Mouse (Mus musculus): ENCODE results near the gene Abtb1. TPM values are rescaled to one million over a fixed set of nuclear protein-coding genes. Genes with fewer than 3 reads are reported as not detected.

Gene Abtb1
- polyA plus RNA-seq, 1 experiment from 2014 or later, result 40.7 TPM

DNA sequence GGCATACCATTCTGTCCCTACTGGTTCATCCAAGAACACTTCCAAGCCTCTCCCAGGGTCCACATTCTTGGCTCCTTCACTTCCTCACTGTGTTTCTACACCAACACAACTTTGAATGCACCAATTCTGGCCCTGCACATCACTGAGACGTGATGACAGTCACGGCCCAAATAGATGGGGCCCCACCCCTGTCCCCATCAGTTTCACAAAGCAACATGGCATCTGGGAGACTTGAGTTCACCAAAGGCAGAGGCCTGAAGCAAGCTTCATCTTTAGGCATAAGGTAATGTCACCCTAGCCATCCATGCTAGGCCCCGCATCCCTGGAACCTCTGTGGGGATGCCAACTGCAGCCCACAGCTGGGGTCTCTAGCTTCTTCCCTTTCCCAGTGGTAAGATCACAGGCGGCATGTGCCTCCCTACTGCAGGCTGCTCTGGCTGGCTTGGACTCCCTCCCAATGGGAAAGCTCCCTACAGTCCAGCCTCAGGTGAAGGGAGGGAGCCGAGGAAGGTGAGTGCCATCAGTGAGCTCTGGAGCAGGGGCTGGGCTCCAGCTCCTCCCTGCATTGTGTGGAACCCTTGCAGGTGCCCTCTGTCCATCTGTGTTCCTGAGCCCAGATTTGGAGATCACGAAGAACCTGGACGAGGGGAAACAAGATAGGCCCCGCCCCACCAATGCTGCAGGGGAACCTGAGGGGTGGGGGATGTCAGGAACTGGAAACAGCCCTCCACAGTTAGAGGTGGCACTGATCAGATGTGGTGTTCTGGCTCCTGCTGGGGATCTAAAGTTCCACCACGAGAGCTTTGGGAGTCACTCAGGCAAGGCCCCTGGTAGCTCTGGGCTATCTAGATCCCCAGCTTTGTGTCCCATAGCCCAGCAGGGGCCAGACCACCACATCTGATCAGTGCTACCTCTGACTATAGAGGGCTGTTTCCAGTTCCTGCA is 2.3 kb upstream of the Abtb1 start:
- Histone ChIP-seq H3K27ac (ENCODE audit: low read depth, low read length) (0 out of 2 replicates have a peak overlapping the region, but pooled peaks have one; percentile 16), H3K4me1 (ENCODE audit: control insufficient read depth, insufficient read depth, low read length) (peaks cover 17% of the 10 kb centered on the region)

DNA sequence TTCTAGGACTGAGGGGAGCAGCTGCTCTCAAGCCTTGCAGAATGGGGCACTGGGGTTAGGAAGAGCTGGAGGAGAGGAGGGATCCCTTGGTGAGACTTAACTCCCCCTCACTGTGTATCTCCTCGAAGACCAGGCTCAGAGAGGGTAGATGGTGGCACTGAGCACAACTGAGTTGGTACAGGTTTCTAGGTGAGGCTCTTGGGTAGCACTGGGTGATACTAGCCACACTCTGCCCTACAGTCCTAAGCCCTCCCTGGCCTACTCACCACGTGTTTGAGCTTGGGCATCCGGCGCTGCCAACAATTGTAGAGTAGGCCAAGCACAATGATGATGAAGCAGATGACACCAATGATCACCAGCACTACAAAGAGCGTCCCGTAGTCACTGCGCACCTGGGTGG is 1.5 kb upstream of the Abtb1 start:
- Histone ChIP-seq H3K4me3 (ENCODE audit: low read depth, low read length) (no peak overlapping the region), H3K27ac (ENCODE audit: low read depth, low read length) (peak overlapping the region; percentile 83; the same call in 1 of the 2 replicates), H3K9ac (replicated peaks; ENCODE audit: low read depth, low read length) (peak overlapping the region; percentile 57), H3K4me2 (ENCODE audit: low read depth, low read length) (peak overlapping the region; percentile 80), H3K36me3 (ENCODE audit: control insufficient read depth, insufficient read depth, low read length) (peaks cover 25% of the 10 kb centered on the region), H3K27me3 (ENCODE audit: control insufficient read depth, insufficient read depth, low read length) (no peaks in the 10 kb centered on the region), H3K9me3 (ENCODE audit: control insufficient read depth, low read length) (no peaks in the 10 kb centered on the region), H3K4me1 (ENCODE audit: control insufficient read depth, insufficient read depth, low read length) (peaks cover 17% of the 10 kb centered on the region)
- no peak for ATAC-seq (ENCODE audit: low read depth)
- WGBS, result 74% methylated on average over 7 of the region's 7 CpGs

More for the DNA sequence above, 2.3 kb upstream of the Abtb1 start:
- H3K27me3 ChIP-seq (ENCODE audit: control insufficient read depth, insufficient read depth, low read length), result no peaks in the 10 kb centered on the region
- peaks cover 27% of the 10 kb centered on the region; the same call in 1 of the 2 replicates for H3K36me3 ChIP-seq (ENCODE audit: control insufficient read depth, insufficient read depth, low read length)
- WGBS, result 81% methylated on average over 9 of the region's 9 CpGs
- H3K9ac ChIP-seq (replicated peaks; ENCODE audit: low read depth, low read length), result no peak overlapping the region
- no peaks in the 10 kb centered on the region for H3K9me3 ChIP-seq (ENCODE audit: control insufficient read depth, low read length)
- ATAC-seq (ENCODE audit: low read depth), result no peak
- no peak overlapping the region for H3K4me3 ChIP-seq (ENCODE audit: low read depth, low read length)
- H3K4me2 ChIP-seq (ENCODE audit: low read depth, low read length), result no peak overlapping the region

DNA sequence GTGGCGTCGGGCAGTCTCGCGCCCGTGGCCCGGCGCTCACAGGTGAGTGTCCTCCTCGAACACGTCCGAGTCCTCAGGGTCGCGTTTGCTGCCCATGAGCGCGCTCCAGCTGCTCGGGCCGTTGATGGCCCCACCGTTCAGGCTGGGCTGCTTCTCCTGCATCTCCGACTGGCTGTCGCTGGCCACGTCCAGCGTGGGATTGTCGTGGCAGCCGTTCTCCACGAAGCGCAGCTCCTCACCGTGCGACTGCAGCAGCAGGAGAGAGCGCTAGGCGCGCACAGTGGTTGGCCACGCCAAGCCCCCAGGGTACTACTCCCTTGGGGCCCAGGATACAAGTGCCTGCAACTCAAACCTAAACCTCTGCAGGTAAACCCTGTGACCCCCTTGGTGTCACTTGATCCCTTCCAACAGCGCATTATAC is 957 bp upstream of the Abtb1 start:
- H3K9ac ChIP-seq (replicated peaks; ENCODE audit: low read depth, low read length), result peak overlapping the region; percentile 57
- peak overlapping the region; percentile 69 for H3K4me3 ChIP-seq (ENCODE audit: low read depth, low read length)
- ATAC-seq (ENCODE audit: low read depth), result peak; percentile 9
- H3K36me3 ChIP-seq (ENCODE audit: control insufficient read depth, insufficient read depth, low read length), result peaks cover 30% of the 10 kb centered on the region
- peak overlapping the region; percentile 83 for H3K27ac ChIP-seq (ENCODE audit: low read depth, low read length)
- peak overlapping the region; percentile 80 for H3K4me2 ChIP-seq (ENCODE audit: low read depth, low read length)
- peaks cover 17% of the 10 kb centered on the region for H3K4me1 ChIP-seq (ENCODE audit: control insufficient read depth, insufficient read depth, low read length)
- 1% methylated on average over 22 of the region's 32 CpGs for WGBS
- H3K9me3 ChIP-seq (ENCODE audit: control insufficient read depth, low read length), result no peaks in the 10 kb centered on the region
- no peaks in the 10 kb centered on the region for H3K27me3 ChIP-seq (ENCODE audit: control insufficient read depth, insufficient read depth, low read length)

DNA sequence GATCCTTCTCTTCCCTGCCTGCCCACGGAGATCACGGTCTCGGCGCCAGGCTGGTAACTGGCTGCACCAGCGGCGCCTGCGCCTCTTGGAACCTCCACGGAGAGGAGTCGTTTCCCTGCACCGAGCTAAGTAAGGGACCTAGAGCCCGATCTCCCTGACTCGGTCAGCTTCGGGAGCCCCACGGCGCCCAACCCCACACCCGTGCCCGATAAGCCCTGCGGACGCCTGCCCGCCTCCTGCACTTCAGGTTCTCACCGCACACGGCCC is 337 bp downstream of the Abtb1 start:
- Histone ChIP-seq H3K4me1 (ENCODE audit: control insufficient read depth, insufficient read depth, low read length) (peaks cover 17% of the 10 kb centered on the region), H3K4me2 (ENCODE audit: low read depth, low read length) (peak overlapping the region; percentile 80), H3K9me3 (ENCODE audit: control insufficient read depth, low read length) (no peaks in the 10 kb centered on the region), H3K4me3 (ENCODE audit: low read depth, low read length) (peak overlapping the region; percentile 69), H3K9ac (replicated peaks; ENCODE audit: low read depth, low read length) (peak overlapping the region; percentile 82), H3K27me3 (ENCODE audit: control insufficient read depth, insufficient read depth, low read length) (no peaks in the 10 kb centered on the region), H3K36me3 (ENCODE audit: control insufficient read depth, insufficient read depth, low read length) (peaks cover 33% of the 10 kb centered on the region), H3K27ac (ENCODE audit: low read depth, low read length) (peak overlapping the region; percentile 83)
- WGBS, result 2% methylated on average over 22 of the region's 22 CpGs
- peak; percentile 41; the same call in 1 of the 2 replicates for ATAC-seq (ENCODE audit: low read depth)

DNA sequence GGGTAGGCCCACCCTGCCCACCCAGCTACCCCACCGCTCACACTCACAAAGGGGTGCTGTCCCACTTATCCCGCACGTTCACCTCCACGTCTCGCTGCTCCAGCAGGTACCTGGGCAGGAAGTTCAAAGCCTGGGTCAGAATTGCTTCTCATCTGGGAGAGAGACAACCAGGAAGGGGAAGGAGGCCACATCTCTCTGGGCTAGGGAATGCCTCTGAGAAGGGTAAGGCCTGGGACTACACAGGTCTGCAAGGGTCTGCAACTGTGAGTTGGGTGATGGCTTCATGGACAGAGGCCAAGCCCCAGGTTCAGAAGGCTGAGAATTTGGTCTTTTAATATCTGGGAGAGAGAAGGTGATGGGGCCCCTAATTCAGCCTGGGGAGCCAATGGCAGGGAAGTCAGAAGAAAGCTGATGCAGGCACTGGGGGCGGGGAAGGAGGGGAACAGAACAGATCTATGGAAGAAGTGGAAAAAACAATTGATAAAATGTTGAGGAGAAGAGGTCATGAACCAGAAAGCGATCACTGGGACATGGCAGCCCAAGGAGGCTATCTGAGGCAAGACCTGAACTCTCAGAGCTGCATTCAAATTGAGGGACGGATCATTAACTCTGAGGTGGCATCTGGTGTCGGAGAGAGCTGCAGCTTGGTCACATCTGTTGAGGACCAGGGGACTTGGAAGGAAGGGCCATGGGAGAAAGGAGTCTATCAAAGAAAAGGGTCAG is 832 bp downstream of the Abtb1 start:
- Histone ChIP-seq H3K27ac (ENCODE audit: low read depth, low read length) (peak overlapping the region; percentile 83), H3K27me3 (ENCODE audit: control insufficient read depth, insufficient read depth, low read length) (no peaks in the 10 kb centered on the region), H3K4me2 (ENCODE audit: low read depth, low read length) (peak overlapping the region; percentile 80), H3K9me3 (ENCODE audit: control insufficient read depth, low read length) (no peaks in the 10 kb centered on the region), H3K4me1 (ENCODE audit: control insufficient read depth, insufficient read depth, low read length) (peaks cover 17% of the 10 kb centered on the region), H3K4me3 (ENCODE audit: low read depth, low read length) (peak overlapping the region; percentile 69), H3K36me3 (ENCODE audit: control insufficient read depth, insufficient read depth, low read length) (peaks cover 34% of the 10 kb centered on the region), H3K9ac (replicated peaks; ENCODE audit: low read depth, low read length) (peak overlapping the region; percentile 82)
- 55% methylated on average over 9 of the region's 9 CpGs for WGBS
- no peak for ATAC-seq (ENCODE audit: low read depth)

DNA sequence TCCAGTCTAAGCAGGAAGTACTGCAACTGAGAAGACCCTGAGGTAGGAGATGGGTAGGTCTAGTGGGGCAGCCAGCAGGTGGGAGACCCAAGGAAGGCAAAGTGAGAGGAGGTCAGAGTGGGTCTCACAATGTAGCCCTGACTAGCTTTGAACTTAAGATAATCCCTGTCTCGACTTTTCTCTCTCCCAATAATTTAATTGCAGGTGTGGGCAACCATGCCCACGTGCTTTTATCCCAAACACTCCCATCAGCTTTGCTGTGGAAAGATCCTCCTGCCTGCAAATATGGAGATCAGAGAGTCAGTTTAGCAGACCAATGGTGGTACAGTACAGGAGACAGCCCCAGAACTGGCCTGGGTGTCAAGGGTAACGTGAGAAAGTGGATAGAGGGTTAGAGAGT is 1.6 kb downstream of the Abtb1 start:
- ATAC-seq (ENCODE audit: low read depth), result no peak
- Histone ChIP-seq H3K4me2 (ENCODE audit: low read depth, low read length) (peak overlapping the region; percentile 80; the same call in 1 of the 2 replicates), H3K4me1 (ENCODE audit: control insufficient read depth, insufficient read depth, low read length) (peaks cover 17% of the 10 kb centered on the region), H3K9ac (replicated peaks; ENCODE audit: low read depth, low read length) (0 out of 2 replicates have a peak overlapping the region, but pooled peaks have one; percentile 82), H3K27me3 (ENCODE audit: control insufficient read depth, insufficient read depth, low read length) (no peaks in the 10 kb centered on the region), H3K36me3 (ENCODE audit: control insufficient read depth, insufficient read depth, low read length) (peaks cover 30% of the 10 kb centered on the region), H3K27ac (ENCODE audit: low read depth, low read length) (no peak overlapping the region), H3K9me3 (ENCODE audit: control insufficient read depth, low read length) (no peaks in the 10 kb centered on the region), H3K4me3 (ENCODE audit: low read depth, low read length) (no peak overlapping the region)
- 79% methylated on average over 3 of the region's 3 CpGs for WGBS

DNA sequence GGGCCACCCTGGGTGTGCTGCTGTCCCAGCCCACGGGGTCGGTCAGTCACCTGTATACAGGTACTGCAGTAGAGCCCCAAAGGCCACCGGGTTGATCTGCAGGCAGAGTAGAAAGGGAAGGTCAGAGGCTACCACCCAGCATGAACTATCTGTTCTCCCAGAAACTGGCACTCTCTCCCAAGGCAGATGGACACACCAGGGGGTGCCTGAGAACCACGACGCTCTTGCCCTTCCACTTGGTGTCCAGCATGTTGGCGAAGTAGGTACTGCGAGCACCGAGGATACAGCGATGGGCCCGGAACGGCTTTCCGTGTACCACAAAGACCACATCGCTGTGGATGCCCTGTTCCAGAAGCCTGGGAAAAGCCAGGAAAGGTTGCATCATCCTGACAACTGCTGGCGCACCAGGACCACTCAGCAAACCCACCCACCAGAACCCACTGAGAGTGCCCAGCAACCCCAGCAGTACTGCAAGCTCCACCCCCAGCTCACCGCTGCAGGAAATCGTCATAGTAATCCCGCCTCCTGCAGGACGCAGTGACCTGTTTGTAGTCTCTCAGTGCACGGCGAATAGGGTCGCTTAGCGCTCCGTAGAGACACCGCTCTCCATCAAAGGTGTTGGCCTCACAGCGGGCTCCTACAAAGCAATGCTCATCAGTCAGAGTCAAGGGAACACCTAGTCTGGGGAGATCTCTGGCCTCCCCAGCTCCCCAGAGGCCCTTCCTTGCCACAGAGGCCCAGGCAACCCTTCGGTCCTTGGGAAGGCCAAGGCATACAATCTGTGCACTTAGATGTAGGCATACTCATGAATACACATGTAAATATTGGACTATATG is 2.4 kb downstream of the Abtb1 start:
- 84% methylated on average over 26 of the region's 26 CpGs for WGBS
- no peak overlapping the region for H3K4me2 ChIP-seq (ENCODE audit: low read depth, low read length)
- ATAC-seq (ENCODE audit: low read depth), result no peak
- peaks cover 22% of the 10 kb centered on the region for H3K36me3 ChIP-seq (ENCODE audit: control insufficient read depth, insufficient read depth, low read length)
- no peaks in the 10 kb centered on the region for H3K9me3 ChIP-seq (ENCODE audit: control insufficient read depth, low read length)
- no peaks in the 10 kb centered on the region for H3K27me3 ChIP-seq (ENCODE audit: control insufficient read depth, insufficient read depth, low read length)
- H3K9ac ChIP-seq (replicated peaks; ENCODE audit: low read depth, low read length), result no peak overlapping the region
- H3K27ac ChIP-seq (ENCODE audit: low read depth, low read length), result no peak overlapping the region
- H3K4me3 ChIP-seq (ENCODE audit: low read depth, low read length), result no peak overlapping the region
- H3K4me1 ChIP-seq (ENCODE audit: control insufficient read depth, insufficient read depth, low read length), result peaks cover 17% of the 10 kb centered on the region

DNA sequence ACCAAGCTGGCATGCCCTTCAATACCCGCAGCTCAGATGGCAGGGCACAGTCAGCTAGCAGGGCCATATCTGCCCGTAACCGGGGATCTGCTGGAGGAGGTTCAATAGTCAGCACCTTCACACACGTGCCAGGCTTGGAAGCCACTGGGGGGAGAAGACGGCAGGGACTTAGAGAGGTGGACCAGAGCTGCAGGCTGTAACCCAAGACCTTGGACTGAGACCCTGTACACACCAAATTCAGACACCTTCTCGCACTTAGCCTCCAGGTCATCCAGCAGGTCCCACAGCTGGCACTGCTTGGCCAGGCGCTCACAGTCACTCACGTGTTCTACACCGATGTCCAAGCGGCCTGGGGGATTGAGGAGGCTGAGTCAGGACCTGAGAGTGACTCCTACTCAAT is 3.2 kb downstream of the Abtb1 start:
- H3K27ac ChIP-seq (ENCODE audit: low read depth, low read length), result no peak overlapping the region
- no peak overlapping the region for H3K4me2 ChIP-seq (ENCODE audit: low read depth, low read length)
- no peak overlapping the region for H3K4me3 ChIP-seq (ENCODE audit: low read depth, low read length)
- no peaks in the 10 kb centered on the region for H3K9me3 ChIP-seq (ENCODE audit: control insufficient read depth, low read length)
- H3K27me3 ChIP-seq (ENCODE audit: control insufficient read depth, insufficient read depth, low read length), result no peaks in the 10 kb centered on the region
- peaks cover 17% of the 10 kb centered on the region for H3K4me1 ChIP-seq (ENCODE audit: control insufficient read depth, insufficient read depth, low read length)
- peaks cover 22% of the 10 kb centered on the region for H3K36me3 ChIP-seq (ENCODE audit: control insufficient read depth, insufficient read depth, low read length)
- no peak overlapping the region for H3K9ac ChIP-seq (replicated peaks; ENCODE audit: low read depth, low read length)
- no peak for ATAC-seq (ENCODE audit: low read depth)
- WGBS, result 97% methylated on average over 10 of the region's 10 CpGs

Measured in neural tube, embryonic 14.5 days (tissue).